Mouse (Mus musculus): ENCODE measurements around the gene Tmem138.
"Not testable (repeated sequence)": the region's sequence is repeated elsewhere in the genome, so short reads cannot be mapped to it uniquely, and the experiment has no call there.

The Tmem138 gene

GRCm38 (mm10) chr19:10565217-10565616, 11.9 kb downstream of the Tmem138 start:
- no peak for DNase-seq

- no peak for DNase-seq
These were observed 12.9 kb downstream of the Tmem138 start for GRCm38 (mm10) chr19:10564278-10564677.

DNA sequence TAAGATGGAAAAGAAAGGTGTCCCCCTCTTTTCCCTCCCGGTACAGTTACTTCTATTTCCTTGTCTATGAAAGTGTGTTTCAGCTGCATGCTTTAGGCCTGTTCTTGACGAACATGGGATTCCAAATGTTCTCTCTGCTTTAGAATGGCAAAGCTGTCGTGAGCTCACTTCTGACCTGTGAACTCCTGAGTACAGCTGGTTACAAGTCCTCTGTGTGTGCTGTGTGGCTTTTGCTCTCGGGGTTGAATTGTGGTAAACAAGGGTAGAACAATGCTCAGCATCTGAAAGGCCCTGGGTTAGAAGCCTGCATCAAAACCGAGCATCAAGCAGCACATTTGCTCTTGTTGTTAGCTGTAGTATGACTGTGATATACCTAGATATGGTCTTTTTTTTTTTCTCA, 14.8 kb downstream of the Tmem138 start:
- DNase-seq: no peak

GRCm38 (mm10) chr19:10561558-10562314, 15.4 kb downstream of the Tmem138 start:
- no peak for DNase-seq

DNA sequence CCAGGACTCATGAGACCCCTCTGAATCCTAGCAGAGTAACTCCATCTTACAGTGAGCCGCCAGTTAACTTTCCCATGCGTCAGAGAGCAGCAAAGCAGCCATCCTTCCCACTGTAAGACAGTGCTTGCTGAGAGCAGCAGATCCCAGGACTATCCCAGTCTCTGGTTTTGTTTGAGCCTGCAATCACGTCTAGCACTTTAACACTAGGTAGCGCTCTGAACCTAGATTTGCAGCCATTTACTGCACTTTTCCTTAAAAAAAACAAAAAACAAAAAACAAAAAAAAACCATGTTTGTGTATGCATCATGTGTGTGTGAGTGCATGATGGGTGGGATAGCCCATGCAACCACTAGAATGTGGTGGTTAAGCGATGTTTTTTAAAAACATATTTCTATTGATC, 17.1 kb downstream of the Tmem138 start:
- no peak for DNase-seq

DNA sequence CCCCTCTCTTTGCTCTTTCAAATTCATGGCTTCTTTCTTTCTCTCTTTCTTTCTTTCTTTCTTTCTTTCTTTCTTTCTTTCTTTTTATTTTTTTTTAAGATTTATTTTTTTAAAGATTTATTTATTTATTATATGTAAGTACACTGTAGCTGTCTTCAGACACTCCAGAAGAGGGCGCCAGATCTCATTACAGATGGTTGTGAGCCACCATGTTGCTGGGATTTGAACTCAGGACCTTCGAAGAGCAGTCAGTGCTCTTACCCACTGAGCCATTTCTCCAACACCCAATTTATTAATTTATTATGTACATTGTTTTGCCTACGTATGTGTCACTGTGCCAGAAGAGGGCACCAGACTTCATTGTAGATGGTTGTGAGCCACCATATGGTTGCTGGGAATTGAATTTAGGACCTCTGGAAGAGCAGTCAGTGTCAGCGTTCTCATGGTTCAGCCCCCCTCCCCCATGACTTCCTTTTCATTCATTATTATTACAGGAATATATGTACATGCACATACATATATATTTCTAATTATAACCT, 19.3 kb downstream of the Tmem138 start:
- not testable (repeated sequence) for DNase-seq

GRCm38 (mm10) chr19:10557430-10557829, 19.7 kb downstream of the Tmem138 start:
- DNase-seq: no peak

GRCm38 (mm10) chr19:10557001-10557400, 20.2 kb downstream of the Tmem138 start:
- DNase-seq: no peak

GRCm38 (mm10) chr19:10555624-10556510, 21.3 kb downstream of the Tmem138 start, which contains the start of gene Tmem216:
TSS of gene Tmem216 (minus strand) at chr19:10556238.
- DNase-seq: peak; percentile 88

DNA sequence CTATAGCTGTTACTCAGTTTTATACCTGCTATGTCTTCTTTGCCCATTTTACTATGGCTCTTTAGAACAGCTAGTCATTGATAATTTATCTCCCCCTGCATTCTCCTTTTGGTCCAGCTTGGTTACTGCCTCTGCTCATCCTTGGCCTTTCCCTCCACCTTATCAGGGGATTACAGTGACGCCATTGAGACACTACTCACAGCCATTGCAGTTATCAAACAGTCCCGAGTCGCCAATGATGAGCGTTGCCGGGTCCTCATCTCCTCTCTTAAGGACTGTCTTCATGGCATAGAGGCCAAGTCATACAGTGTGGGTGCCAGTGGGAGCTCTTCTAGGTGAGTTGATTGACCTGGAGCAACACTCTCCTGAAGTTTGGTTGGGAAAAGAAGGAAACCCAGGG, 37.7 kb downstream of the Tmem138 start:
- no peak for DNase-seq

GRCm38 (mm10) chr19:10530082-10530481, 47.1 kb downstream of the Tmem138 start:
- DNase-seq: no peak

DNA sequence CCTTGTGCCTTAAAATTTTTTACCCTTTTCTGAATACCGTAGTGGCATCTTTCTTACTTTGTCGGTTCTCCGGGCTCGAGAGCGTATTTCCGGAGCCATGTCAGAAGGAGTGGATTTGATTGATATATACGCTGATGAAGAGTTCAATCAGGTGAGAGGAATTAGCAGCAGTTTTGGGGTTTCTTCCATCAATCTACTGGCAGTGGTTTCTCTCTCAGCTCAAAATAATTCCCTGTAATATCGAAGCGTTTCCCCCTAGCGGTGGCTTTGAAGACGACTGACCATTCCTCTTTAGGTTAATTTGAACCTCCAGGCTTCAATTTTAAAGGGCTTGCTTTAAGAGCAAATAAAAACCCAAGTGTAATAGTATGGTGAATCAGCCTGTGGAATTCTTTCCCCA, 51.3 kb downstream of the Tmem138 start, which contains the start of gene Sdhaf2:
Sdhaf2 (minus strand) TSS at position 233 of the 400 bp plus-strand sequence.
- DNase-seq: no peak

- peak; percentile 88 for DNase-seq
These were observed 51.9 kb downstream of the Tmem138 start, which contains the start of gene Cpsf7 for GRCm38 (mm10) chr19:10525106-10525901. TSS of gene Cpsf7 (plus strand) at chr19:10525266.

DNA sequence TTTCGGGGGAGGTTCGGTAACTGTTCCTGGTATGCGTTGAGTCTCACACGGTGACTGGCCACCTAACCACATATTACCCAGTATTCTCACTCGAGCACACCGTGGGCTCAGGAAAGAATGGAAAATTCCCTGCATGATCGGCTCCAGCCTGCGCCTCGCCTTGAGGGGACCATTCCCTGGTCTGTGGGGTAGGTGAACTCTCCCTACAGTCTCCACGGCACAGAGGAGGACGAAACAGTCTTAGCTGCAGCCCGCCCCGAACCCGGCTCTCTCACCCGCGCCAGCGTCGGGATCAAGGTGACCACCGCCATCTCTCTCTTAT, 52.4 kb downstream of the Tmem138 start:
- no peak for DNase-seq

DNA sequence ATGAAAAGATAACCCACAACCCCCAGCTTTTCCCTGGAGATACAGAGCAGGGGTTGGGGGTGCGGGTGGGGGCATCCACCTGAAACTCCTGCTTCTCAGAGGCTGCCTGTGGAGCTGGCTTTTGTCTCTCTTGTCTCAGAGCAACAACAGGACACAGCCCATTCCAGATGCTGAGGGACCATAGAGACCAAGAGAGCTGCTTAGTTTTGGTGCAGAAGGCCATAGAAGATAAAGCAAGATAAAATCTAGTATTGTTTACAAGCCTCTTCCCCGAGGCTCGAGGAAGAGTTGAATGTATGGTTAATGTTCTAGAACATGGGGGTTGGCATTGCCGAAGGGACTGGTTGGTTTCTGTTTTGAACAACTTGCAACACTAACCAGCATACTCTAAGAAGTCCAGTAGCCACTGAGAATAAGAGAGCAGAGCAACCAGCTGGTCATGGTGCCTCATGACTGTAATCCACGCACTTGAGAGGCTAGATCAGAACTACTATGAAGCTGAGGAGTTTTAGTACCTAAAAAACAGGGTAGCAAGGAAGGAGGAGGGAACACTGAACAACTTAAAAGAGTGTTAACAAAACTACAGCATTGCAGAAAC, 53.6 kb downstream of the Tmem138 start:
- DNase-seq: no peak

DNA sequence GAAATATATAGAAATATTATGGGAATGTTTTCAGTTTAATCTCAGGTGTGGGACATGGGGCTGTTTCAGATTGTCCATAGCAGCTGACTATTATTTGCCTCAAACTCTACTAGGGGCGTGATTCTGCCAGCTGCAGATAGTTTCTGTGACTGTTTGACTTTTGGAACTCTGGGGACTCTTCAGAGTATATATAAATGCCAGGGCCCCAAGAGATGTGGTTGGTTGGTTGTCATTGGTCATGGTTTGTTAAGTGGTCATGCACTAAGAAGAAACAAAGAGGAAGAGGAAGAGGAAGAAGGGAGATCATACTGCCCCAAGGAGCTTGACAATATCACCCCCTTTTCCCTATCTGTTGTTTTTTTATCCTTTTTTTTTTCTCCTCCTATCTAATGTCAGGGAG, 55.2 kb downstream of the Tmem138 start:
- no peak for DNase-seq

Data from thymus, postnatal 25 days (tissue).